Mouse (Mus musculus): ENCODE results near the gene Dyx1c1. TPM values are rescaled to one million over a fixed set of nuclear protein-coding genes. Genes with fewer than 3 reads are reported as not detected.

The Dyx1c1 gene
- polyA plus RNA-seq, 1 experiment, result 0.19 TPM

- H3K4me1 ChIP-seq (replicated peaks; ENCODE audit: control insufficient read depth, insufficient read depth, low read length), result peaks cover 6% of the 10 kb centered on the region; the same call in 1 of the 2 replicates
- no peak for TF ChIP-seq POLR2A (IDR thresholded peaks at IDR 0.05; ENCODE audit: control insufficient read depth, extremely low read depth, insufficient read depth, low read length, poor library complexity)
- TF ChIP-seq CTCF (IDR thresholded peaks at IDR 0.05; ENCODE audit: borderline replicate concordance, control insufficient read depth, extremely low read depth, insufficient read depth, low read length, poor library complexity), result no peak
- WGBS, result 12% methylated on average over 20 of the region's 20 CpGs
- peak overlapping the region; percentile 34 for H3K4me3 ChIP-seq (ENCODE audit: control insufficient read depth, insufficient read depth, low read length)
- no peaks in the 10 kb centered on the region for H3K36me3 ChIP-seq (ENCODE audit: control insufficient read depth, insufficient read depth, low read length)
- H3K27me3 ChIP-seq (ENCODE audit: control insufficient read depth, insufficient read depth, low read length), result peaks cover 13% of the 10 kb centered on the region
- no peak for DNase-seq
- H3K27ac ChIP-seq (ENCODE audit: control insufficient read depth, insufficient read depth, low read length), result no peak overlapping the region
These were observed 32.7 kb upstream of the Dyx1c1 start for GRCm38 (mm10) chr9:72925935-72926258.

GRCm38 (mm10) chr9:72931166-72931790, 27.3 kb upstream of the Dyx1c1 start:
- TF ChIP-seq POLR2A (IDR thresholded peaks at IDR 0.05; ENCODE audit: control insufficient read depth, extremely low read depth, insufficient read depth, low read length, poor library complexity), result no peak
- no peak for TF ChIP-seq CTCF (IDR thresholded peaks at IDR 0.05; ENCODE audit: borderline replicate concordance, control insufficient read depth, extremely low read depth, insufficient read depth, low read length, poor library complexity)
- H3K27ac ChIP-seq (ENCODE audit: control insufficient read depth, insufficient read depth, low read length), result no peak overlapping the region

GRCm38 (mm10) chr9:72935309-72935708, 23.3 kb upstream of the Dyx1c1 start:
- no peak for DNase-seq
- no peak overlapping the region for H3K4me3 ChIP-seq (ENCODE audit: control insufficient read depth, insufficient read depth, low read length)
- WGBS, result 95% methylated on average over 4 of the region's 4 CpGs
- no peak overlapping the region for H3K27ac ChIP-seq (ENCODE audit: control insufficient read depth, insufficient read depth, low read length)
- H3K27me3 ChIP-seq (ENCODE audit: control insufficient read depth, insufficient read depth, low read length), result no peaks in the 10 kb centered on the region
- TF ChIP-seq CTCF (IDR thresholded peaks at IDR 0.05; ENCODE audit: borderline replicate concordance, control insufficient read depth, extremely low read depth, insufficient read depth, low read length, poor library complexity), result no peak
- TF ChIP-seq POLR2A (IDR thresholded peaks at IDR 0.05; ENCODE audit: control insufficient read depth, extremely low read depth, insufficient read depth, low read length, poor library complexity), result no peak
- no peaks in the 10 kb centered on the region for H3K36me3 ChIP-seq (ENCODE audit: control insufficient read depth, insufficient read depth, low read length)
- no peaks in the 10 kb centered on the region for H3K4me1 ChIP-seq (replicated peaks; ENCODE audit: control insufficient read depth, insufficient read depth, low read length)

More at GRCm38 (mm10) chr9:72931166-72931790, 27.3 kb upstream of the Dyx1c1 start:
- H3K4me3 ChIP-seq (ENCODE audit: control insufficient read depth, insufficient read depth, low read length), result no peak overlapping the region
- H3K36me3 ChIP-seq (ENCODE audit: control insufficient read depth, insufficient read depth, low read length), result no peaks in the 10 kb centered on the region
- no peak for DNase-seq
- 86% methylated on average over 13 of the region's 13 CpGs for WGBS
- no peaks in the 10 kb centered on the region for H3K4me1 ChIP-seq (replicated peaks; ENCODE audit: control insufficient read depth, insufficient read depth, low read length)
- H3K27me3 ChIP-seq (ENCODE audit: control insufficient read depth, insufficient read depth, low read length), result peaks cover 3% of the 10 kb centered on the region

DNA sequence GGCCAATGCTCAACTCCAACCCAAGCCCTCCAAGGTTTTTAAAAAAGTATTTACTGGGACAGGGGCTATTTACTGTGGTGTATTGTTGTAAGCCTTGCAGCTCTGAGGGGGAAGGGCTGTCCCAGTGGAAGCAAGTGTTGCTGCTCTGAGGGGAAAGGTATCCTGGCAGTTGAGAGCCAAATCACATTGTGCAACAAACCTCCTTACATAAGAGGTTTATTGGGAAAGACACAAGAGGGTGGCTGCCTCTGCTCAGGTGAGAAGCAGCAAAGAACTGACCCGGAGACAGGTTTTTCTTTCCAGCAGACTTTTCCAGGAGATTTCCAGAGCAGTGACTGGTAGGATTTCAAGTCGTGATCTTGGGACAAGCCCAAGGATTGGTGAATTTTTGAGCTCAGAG, 22.3 kb upstream of the Dyx1c1 start:
- Histone ChIP-seq H3K27me3 (ENCODE audit: control insufficient read depth, insufficient read depth, low read length) (no peaks in the 10 kb centered on the region), H3K27ac (ENCODE audit: control insufficient read depth, insufficient read depth, low read length) (no peak overlapping the region), H3K36me3 (ENCODE audit: control insufficient read depth, insufficient read depth, low read length) (no peaks in the 10 kb centered on the region), H3K4me3 (ENCODE audit: control insufficient read depth, insufficient read depth, low read length) (no peak overlapping the region), H3K4me1 (replicated peaks; ENCODE audit: control insufficient read depth, insufficient read depth, low read length) (no peaks in the 10 kb centered on the region)
- 90% methylated on average over 2 of the region's 2 CpGs for WGBS
- DNase-seq, result no peak
- no peak for TF ChIP-seq CTCF (IDR thresholded peaks at IDR 0.05; ENCODE audit: borderline replicate concordance, control insufficient read depth, extremely low read depth, insufficient read depth, low read length, poor library complexity)
- no peak for TF ChIP-seq POLR2A (IDR thresholded peaks at IDR 0.05; ENCODE audit: control insufficient read depth, extremely low read depth, insufficient read depth, low read length, poor library complexity)

DNA sequence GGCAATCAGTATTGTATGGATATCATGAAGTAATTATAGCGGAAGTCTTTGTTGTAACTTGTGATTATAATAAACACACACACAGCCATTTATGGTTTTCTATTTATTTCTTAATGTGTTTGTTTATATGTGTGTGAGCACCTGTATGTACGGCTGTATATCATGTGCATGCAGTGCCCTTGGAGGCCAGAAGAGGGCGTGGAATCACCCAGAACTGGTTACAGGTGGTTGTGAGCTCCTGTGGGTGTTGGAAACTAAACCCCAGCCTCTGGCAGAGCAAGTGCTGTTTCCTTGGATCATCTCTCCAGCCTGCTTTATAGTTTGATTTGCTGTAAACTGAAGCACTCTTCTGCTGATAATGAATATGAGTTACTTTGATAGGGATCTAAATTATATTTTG, 15.2 kb upstream of the Dyx1c1 start:
- H3K4me3 ChIP-seq (ENCODE audit: control insufficient read depth, insufficient read depth, low read length), result no peak overlapping the region
- DNase-seq, result no peak
- TF ChIP-seq POLR2A (IDR thresholded peaks at IDR 0.05; ENCODE audit: control insufficient read depth, extremely low read depth, insufficient read depth, low read length, poor library complexity) (no peak), CTCF (IDR thresholded peaks at IDR 0.05; ENCODE audit: borderline replicate concordance, control insufficient read depth, extremely low read depth, insufficient read depth, low read length, poor library complexity) (no peak)
- H3K27ac ChIP-seq (ENCODE audit: control insufficient read depth, insufficient read depth, low read length), result no peak overlapping the region
- no peaks in the 10 kb centered on the region for H3K36me3 ChIP-seq (ENCODE audit: control insufficient read depth, insufficient read depth, low read length)
- no peaks in the 10 kb centered on the region for H3K4me1 ChIP-seq (replicated peaks; ENCODE audit: control insufficient read depth, insufficient read depth, low read length)
- H3K27me3 ChIP-seq (ENCODE audit: control insufficient read depth, insufficient read depth, low read length), result no peaks in the 10 kb centered on the region
- WGBS, result 81% methylated on average over 3 of the region's 3 CpGs

DNA sequence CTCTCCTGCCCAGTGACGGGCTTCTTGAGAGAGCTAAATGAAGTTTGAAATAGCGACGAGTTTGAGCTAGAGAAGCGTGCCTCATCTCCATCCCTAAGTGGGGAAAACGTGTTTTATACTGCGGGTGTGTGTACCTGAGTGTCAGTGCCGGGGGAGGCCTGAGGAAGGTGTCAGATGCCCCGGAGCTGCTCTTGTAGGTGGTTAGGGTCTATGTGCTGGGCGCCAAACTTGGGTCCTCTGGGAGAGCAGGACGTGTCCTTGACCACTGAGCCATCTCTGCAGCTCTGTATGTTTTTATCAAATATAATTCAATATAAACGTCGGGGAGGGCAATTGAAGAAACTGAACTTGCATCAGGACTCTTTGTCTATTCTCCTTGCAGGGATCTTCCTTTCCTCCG, 14.3 kb upstream of the Dyx1c1 start:
- Histone ChIP-seq H3K4me1 (replicated peaks; ENCODE audit: control insufficient read depth, insufficient read depth, low read length) (no peaks in the 10 kb centered on the region), H3K27ac (ENCODE audit: control insufficient read depth, insufficient read depth, low read length) (no peak overlapping the region), H3K4me3 (ENCODE audit: control insufficient read depth, insufficient read depth, low read length) (no peak overlapping the region), H3K36me3 (ENCODE audit: control insufficient read depth, insufficient read depth, low read length) (no peaks in the 10 kb centered on the region), H3K27me3 (ENCODE audit: control insufficient read depth, insufficient read depth, low read length) (no peaks in the 10 kb centered on the region)
- no peak for DNase-seq
- no peak for TF ChIP-seq POLR2A (IDR thresholded peaks at IDR 0.05; ENCODE audit: control insufficient read depth, extremely low read depth, insufficient read depth, low read length, poor library complexity)
- no peak for TF ChIP-seq CTCF (IDR thresholded peaks at IDR 0.05; ENCODE audit: borderline replicate concordance, control insufficient read depth, extremely low read depth, insufficient read depth, low read length, poor library complexity)
- 95% methylated on average over 13 of the region's 13 CpGs for WGBS

DNA sequence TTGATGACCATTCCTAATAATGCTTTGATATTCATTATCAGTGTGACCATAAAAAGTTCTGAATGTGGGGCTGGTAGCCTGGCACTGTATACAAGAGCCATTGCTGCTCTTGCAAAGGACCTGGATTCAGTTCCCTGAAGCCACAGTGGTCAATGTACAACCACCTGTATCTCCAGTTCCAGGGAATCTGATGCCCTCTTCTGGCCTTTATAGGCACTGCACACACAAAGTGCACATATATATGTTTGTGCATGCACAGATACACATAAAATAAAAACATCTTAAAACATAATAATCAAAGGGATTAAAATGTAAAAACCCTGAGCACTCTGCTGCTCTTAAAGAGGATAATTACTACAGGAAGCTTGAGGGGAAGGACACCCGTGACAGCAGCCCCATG, 11.6 kb upstream of the Dyx1c1 start:
- TF ChIP-seq CTCF (IDR thresholded peaks at IDR 0.05; ENCODE audit: borderline replicate concordance, control insufficient read depth, extremely low read depth, insufficient read depth, low read length, poor library complexity) (no peak), POLR2A (IDR thresholded peaks at IDR 0.05; ENCODE audit: control insufficient read depth, extremely low read depth, insufficient read depth, low read length, poor library complexity) (no peak)
- H3K27me3 ChIP-seq (ENCODE audit: control insufficient read depth, insufficient read depth, low read length), result no peaks in the 10 kb centered on the region
- no peak overlapping the region for H3K27ac ChIP-seq (ENCODE audit: control insufficient read depth, insufficient read depth, low read length)
- WGBS, result 100% methylated on average over 1 of the region's 1 CpGs
- no peak for DNase-seq
- no peak overlapping the region for H3K4me3 ChIP-seq (ENCODE audit: control insufficient read depth, insufficient read depth, low read length)
- H3K36me3 ChIP-seq (ENCODE audit: control insufficient read depth, insufficient read depth, low read length), result no peaks in the 10 kb centered on the region
- no peaks in the 10 kb centered on the region for H3K4me1 ChIP-seq (replicated peaks; ENCODE audit: control insufficient read depth, insufficient read depth, low read length)
